ENCODE assay signal across 10 mouse cellular contexts in the genomic region with DNA sequence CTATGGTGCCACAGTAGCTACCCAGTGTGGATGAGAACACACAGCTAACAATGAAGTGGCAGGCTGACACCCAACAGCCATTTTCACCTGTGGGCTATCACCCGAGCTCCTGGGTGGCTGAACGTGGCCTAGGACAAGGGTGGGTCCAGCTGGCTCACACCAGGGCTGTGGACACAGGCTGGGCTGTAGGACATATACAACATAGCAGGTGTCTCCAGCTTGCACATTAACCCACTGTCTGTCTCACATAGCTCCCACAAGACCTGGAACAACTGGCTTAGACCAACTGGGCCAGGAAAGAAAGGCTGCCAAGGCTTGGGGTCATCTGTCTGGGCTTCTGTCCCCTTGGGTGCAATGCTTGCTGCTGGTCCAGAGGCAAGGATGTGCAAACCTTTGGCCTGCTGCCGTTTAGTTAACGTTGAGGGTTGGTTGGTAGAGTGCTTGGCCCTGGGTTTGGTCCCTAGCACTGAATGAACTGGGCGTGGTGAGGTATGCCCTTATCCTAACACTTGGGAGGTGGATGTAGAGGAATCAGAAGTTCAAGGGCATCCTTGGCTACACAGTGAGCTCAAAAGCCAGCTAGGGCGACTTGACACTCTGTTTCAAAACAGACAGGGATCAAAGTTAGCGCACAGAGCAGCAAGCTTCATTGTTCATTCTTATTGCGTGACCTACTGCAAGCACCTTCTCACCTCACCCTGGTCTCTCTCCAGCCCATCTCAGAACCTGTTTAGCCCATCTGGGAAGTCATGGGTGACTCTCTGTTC. TPM values are rescaled to one million over a fixed set of nuclear protein-coding genes. Genes with fewer than 3 reads are reported as not detected.
DNase-seq lines count a peak whose midpoint lies in the region; ATAC-seq lines count a peak whose summit lies in the region.
"Had no signal": no experiment of that assay in that cellular context is flagged by ENCODE, and none has a peak within 500 bp of the region (broad histone marks: within the 10 kb centered on the region; RNA-seq: fewer than 3 reads in every experiment).

No protein-coding gene starts in this region.

- H3K27me3 ChIP-seq in liver, embryonic 16.5 days (ENCODE audit: control insufficient read depth, insufficient read depth, low read depth, low read length) = peaks cover 17% of the 10 kb centered on the region
- no peaks in the 10 kb centered on the region; the same call in 1 of the 2 replicates for H3K27me3 ChIP-seq in embryonic facial prominence, embryonic 15.5 days
- no peaks in the 10 kb centered on the region for H3K27me3 ChIP-seq in stomach, embryonic 14.5 days (ENCODE audit: control insufficient read depth, insufficient read depth, low read length)

- no peak overlapping the region for H3K4me3 ChIP-seq in liver, embryonic 16.5 days (ENCODE audit: low read depth, low read length)
- no peak overlapping the region for H3K4me3 ChIP-seq in embryonic facial prominence, embryonic 15.5 days (replicated peaks)
- no peak overlapping the region for H3K4me3 ChIP-seq in stomach, embryonic 14.5 days (ENCODE audit: low read depth, low read length)

- no peaks in the 10 kb centered on the region for H3K36me3 ChIP-seq in liver, embryonic 16.5 days (ENCODE audit: control insufficient read depth, insufficient read depth)
- no peaks in the 10 kb centered on the region for H3K36me3 ChIP-seq in embryonic facial prominence, embryonic 15.5 days
- H3K36me3 ChIP-seq in stomach, embryonic 14.5 days (ENCODE audit: control insufficient read depth, insufficient read depth, low read length) = no peaks in the 10 kb centered on the region
- H3K36me3 ChIP-seq: midbrain, embryonic 12.5 days had no signal

- H3K4me2 ChIP-seq in liver, embryonic 16.5 days (ENCODE audit: low read depth, low read length) = no peak overlapping the region
- H3K4me2 ChIP-seq in embryonic facial prominence, embryonic 15.5 days (replicated peaks) = no peak overlapping the region
- H3K4me2 ChIP-seq in stomach, embryonic 14.5 days (replicated peaks; ENCODE audit: low read depth, low read length) = no peak overlapping the region

- DNase-seq in gastrocnemius, postnatal 25 days = peak; percentile 22
- no peak for DNase-seq in gastrocnemius, postnatal 36 days
- DNase-seq in liver = no peak
- no peak for DNase-seq in thymus, postnatal 0 days (ENCODE audit: low spot score)
- no peak for DNase-seq in cerebellum, postnatal 36 days
- DNase-seq: cerebellum, adult 8-10 months had no signal

- H3K4me1 ChIP-seq in liver, embryonic 16.5 days (ENCODE audit: control insufficient read depth, low read depth, low read length) = peaks cover 35% of the 10 kb centered on the region
- peaks cover 52% of the 10 kb centered on the region for H3K4me1 ChIP-seq in embryonic facial prominence, embryonic 15.5 days
- peaks cover 35% of the 10 kb centered on the region for H3K4me1 ChIP-seq in stomach, embryonic 14.5 days (ENCODE audit: control insufficient read depth, insufficient read depth, low read length)

- H3K27ac ChIP-seq in liver, embryonic 16.5 days (ENCODE audit: low read length) = peak overlapping the region; percentile 42; the same call in 1 of the 2 replicates
- peak overlapping the region; percentile 48 for H3K27ac ChIP-seq in embryonic facial prominence, embryonic 15.5 days (replicated peaks)
- peak overlapping the region; percentile 73; the same call in 1 of the 2 replicates for H3K27ac ChIP-seq in stomach, embryonic 14.5 days (ENCODE audit: low read length)

- no peak for ATAC-seq in liver, embryonic 16.5 days (ENCODE audit: low read depth)
- no peak for ATAC-seq in embryonic facial prominence, embryonic 15.5 days (ENCODE audit: insufficient number of reproducible peaks, low FRiP score, low TSS enrichment, low read depth)
- ATAC-seq in stomach, embryonic 14.5 days (ENCODE audit: insufficient number of reproducible peaks, insufficient read depth, low FRiP score, low read depth) = no peak

- H3K9ac ChIP-seq in liver, embryonic 16.5 days (ENCODE audit: low read depth, low read length) = no peak overlapping the region
- H3K9ac ChIP-seq in embryonic facial prominence, embryonic 15.5 days = no peak overlapping the region
- no peak overlapping the region for H3K9ac ChIP-seq in stomach, embryonic 14.5 days (replicated peaks; ENCODE audit: low read depth, low read length)
- H3K9ac ChIP-seq: midbrain, embryonic 12.5 days had no signal

- 70% methylated on average over 8 of the region's 8 CpGs for WGBS in liver, embryonic 16.5 days (ENCODE audit: insufficient replicate concordance)
- WGBS in embryonic facial prominence, embryonic 15.5 days = 89% methylated on average over 8 of the region's 8 CpGs
- 86% methylated on average over 8 of the region's 8 CpGs for WGBS in stomach, embryonic 14.5 days

- no peaks in the 10 kb centered on the region for H3K9me3 ChIP-seq in liver, embryonic 16.5 days (replicated peaks; ENCODE audit: control insufficient read depth, low read length)
- H3K9me3 ChIP-seq in embryonic facial prominence, embryonic 15.5 days (replicated peaks) = no peaks in the 10 kb centered on the region
- H3K9me3 ChIP-seq in stomach, embryonic 14.5 days (ENCODE audit: control insufficient read depth, low read depth, low read length) = no peaks in the 10 kb centered on the region
- H3K9me3 ChIP-seq: midbrain, embryonic 12.5 days had no signal

- intact Hi-C loops in gastrocnemius, postnatal 36 days (cut with DNase I) = loop anchor here (5.0 kb wide), 1 partner anchor 37 kb away; the partner anchor contains the start of gene Ddit4

RNA-seq across cellular contexts. Expression of gene Dnajb12, which starts 36.0 kb away (rescaled TPM):
- total RNA-seq in gastrocnemius, postnatal 25 days (2021) = 10 to 100 TPM; 49.4 to 49.8 TPM
- total RNA-seq in gastrocnemius, postnatal 36 days (2021) = 10 to 100 TPM; 54.7 to 61.2 TPM
- 14.8 and 15.5 TPM in 2 replicates for polyA plus RNA-seq in liver, embryonic 16.5 days (2015; fragmentation: Nextera tagmentation; extraction: Ambion mirVana)
- polyA plus RNA-seq in embryonic facial prominence, embryonic 15.5 days (2015; fragmentation: Nextera tagmentation; extraction: Ambion mirVana) = 24.1 and 24.8 TPM in 2 replicates
- polyA plus RNA-seq in stomach, embryonic 14.5 days (2014; fragmentation: Nextera tagmentation; extraction: Ambion mirVana) = 26.5 and 29.8 TPM in 2 replicates
- 13.5 and 14.6 TPM in 2 replicates for polyA plus RNA-seq in thymus, postnatal 0 days (2015; fragmentation: Nextera tagmentation; extraction: Ambion mirVana)

RNA-seq across cellular contexts. Expression of gene Ddit4, which starts 36.3 kb away (rescaled TPM):
- total RNA-seq in gastrocnemius, postnatal 25 days (2021) = 10 to 100 TPM in 1 of 2 experiments, 1 to 10 TPM in 1; 8.6 to 11.4 TPM
- total RNA-seq in gastrocnemius, postnatal 36 days (2021) = 10 to 100 TPM; 18.2 to 39.3 TPM
- 5.0 and 6.8 TPM in 2 replicates for polyA plus RNA-seq in liver, embryonic 16.5 days (2015; fragmentation: Nextera tagmentation; extraction: Ambion mirVana)
- 83.3 and 89.1 TPM in 2 replicates for polyA plus RNA-seq in embryonic facial prominence, embryonic 15.5 days (2015; fragmentation: Nextera tagmentation; extraction: Ambion mirVana)
- polyA plus RNA-seq in stomach, embryonic 14.5 days (2014; fragmentation: Nextera tagmentation; extraction: Ambion mirVana) = 2.5 and 3.0 TPM in 2 replicates
- polyA plus RNA-seq in thymus, postnatal 0 days (2015; fragmentation: Nextera tagmentation; extraction: Ambion mirVana) = 50.6 and 54.7 TPM in 2 replicates
